Mouse (Mus musculus) left cerebral cortex, adult 2 months (tissue): ENCODE measurements around the gene Rtp3. TPM values are rescaled to one million over a fixed set of nuclear protein-coding genes. Genes with fewer than 3 reads are reported as not detected.

Experiments used
- DNase-seq, 2 experiments: peaks; one replicate each; pipeline ENCODE4 v3.0.0; 2021 to 2022; ENCODE audit warnings: low spot score in 2 of 2, mixed read lengths in 1 of 2; ENCODE audit errors: extremely low spot score in 1 of 2
- H3K27ac ChIP-seq: fragments of 200-600 bp; 2 replicates; pipeline ENCODE4 v1.8.1; 2022
- H3K4me3 ChIP-seq: fragments of 200-600 bp; 2 replicates; pipeline ENCODE4 v1.8.1; 2022
- CTCF ChIP-seq: fragments of 200-600 bp; IDR thresholded peaks from 2 replicates; pipeline ENCODE4 v1.8.1; 2022; ENCODE audit warnings: antibody characterized with exemption, mild to moderate bottlenecking, moderate library complexity
- intact Hi-C: fragments of 180-260 bp; cut with DNase I; formaldehyde crosslinking; loops from one replicate; pipeline ENCODE4 v1.15.1; 2025
- long read RNA-seq, 2 experiments: library from polyadenylated mRNA; stranded (forward); transcript quantifications; one replicate each; pipeline ENCODE4 v2.0.0; 2021; ENCODE audit warnings: borderline mapping rate in 2 of 2
- total RNA-seq, 2 experiments: library from RNA; stranded (reverse); gene quantifications; 2 replicates each; pipeline ENCODE4 v1.2.3; 2021

Rtp3 gene
- total RNA-seq: under 1 TPM; 0.19 to 0.48 TPM
- long read RNA-seq, experiment 1: 0 reads
- long read RNA-seq, experiment 2, partial matches to known transcripts: 0 of 1 reads
- long read RNA-seq, experiment 2, other reads (novel, unspliced or antisense): 1 of 1 reads

GRCm38 (mm10) chr9:110990204-110990603, at the start of gene Rtp3:
Gene Rtp3, minus strand, starts transcription at chr9:110990583.
- TF ChIP-seq CTCF: no peak
- H3K4me3 ChIP-seq: no peak within 1 kb of the TSS
- DNase-seq: no peak
- intact Hi-C loops: no loop called here
- no peak within 1 kb of the TSS for H3K27ac ChIP-seq

GRCm38 (mm10) chr9:111039966-111040365, 49.6 kb upstream of the Rtp3 start:
- intact Hi-C loops: no loop called here
- no peak for DNase-seq

GRCm38 (mm10) chr9:111033717-111034116, 43.3 kb upstream of the Rtp3 start:
- no peak for DNase-seq
- no peak for TF ChIP-seq CTCF
- Histone ChIP-seq H3K27ac (no peak overlapping the region), H3K4me3 (no peak overlapping the region)
- intact Hi-C loops: no loop called here

More at GRCm38 (mm10) chr9:111039966-111040365, 49.6 kb upstream of the Rtp3 start:
- H3K4me3 ChIP-seq: no peak overlapping the region
- no peak for TF ChIP-seq CTCF
- H3K27ac ChIP-seq: no peak overlapping the region

- DNase-seq: no peak
- TF ChIP-seq CTCF: no peak
- Histone ChIP-seq H3K27ac (no peak overlapping the region), H3K4me3 (no peak overlapping the region)
- intact Hi-C loops: no loop called here
Observed at GRCm38 (mm10) chr9:111026791-111027190, 36.4 kb upstream of the Rtp3 start.

- Histone ChIP-seq H3K4me3 (no peak within 1 kb of the TSS), H3K27ac (no peak within 1 kb of the TSS)
- no peak for DNase-seq
- no peak for TF ChIP-seq CTCF
- intact Hi-C loops: no loop called here
Observed at GRCm38 (mm10) chr9:111019022-111019421, 28.6 kb upstream of the Rtp3 start, which contains the start of gene Ltf. Gene Ltf, plus strand, starts transcription at chr9:111019271.

GRCm38 (mm10) chr9:111015658-111016057, 25.3 kb upstream of the Rtp3 start:
- Histone ChIP-seq H3K27ac (no peak overlapping the region), H3K4me3 (no peak overlapping the region)
- no peak for DNase-seq
- intact Hi-C loops: no loop called here
- peak; percentile 6; the same call in 1 of the 2 replicates for TF ChIP-seq CTCF

- Histone ChIP-seq H3K27ac (no peak overlapping the region), H3K4me3 (no peak overlapping the region)
- DNase-seq: no peak
- no peak for TF ChIP-seq CTCF
- intact Hi-C loops: no loop called here
Observed at GRCm38 (mm10) chr9:111012041-111012440, 21.7 kb upstream of the Rtp3 start.

GRCm38 (mm10) chr9:111011550-111011949, 21.2 kb upstream of the Rtp3 start:
- DNase-seq: no peak
- no peak for TF ChIP-seq CTCF
- H3K4me3 ChIP-seq: no peak overlapping the region

GRCm38 (mm10) chr9:111009763-111010162, 19.4 kb upstream of the Rtp3 start:
- Histone ChIP-seq H3K4me3 (no peak overlapping the region), H3K27ac (no peak overlapping the region)
- intact Hi-C loops: no loop called here
- no peak for TF ChIP-seq CTCF
- DNase-seq: no peak

More at GRCm38 (mm10) chr9:111011550-111011949, 21.2 kb upstream of the Rtp3 start:
- intact Hi-C loops: no loop called here
- H3K27ac ChIP-seq: no peak overlapping the region

- intact Hi-C loops: no loop called here
- TF ChIP-seq CTCF: no peak
- Histone ChIP-seq H3K4me3 (no peak overlapping the region), H3K27ac (no peak overlapping the region)
- DNase-seq: no peak
Observed at GRCm38 (mm10) chr9:111006544-111006943, 16.2 kb upstream of the Rtp3 start.

- no peak for DNase-seq
- Histone ChIP-seq H3K27ac (no peak overlapping the region), H3K4me3 (no peak overlapping the region)
- TF ChIP-seq CTCF: no peak
- intact Hi-C loops: no loop called here
Observed at GRCm38 (mm10) chr9:111003279-111003678, 12.9 kb upstream of the Rtp3 start.

- TF ChIP-seq CTCF: no peak
- DNase-seq: no peak
- Histone ChIP-seq H3K4me3 (no peak overlapping the region), H3K27ac (no peak overlapping the region)
- intact Hi-C loops: no loop called here
Observed at GRCm38 (mm10) chr9:111001621-111002020, 11.2 kb upstream of the Rtp3 start.

- no peak for TF ChIP-seq CTCF
- H3K4me3 ChIP-seq: no peak overlapping the region
- intact Hi-C loops: loop anchor here (5.0 kb wide), 1 partner anchor 252 kb away; no protein-coding TSS in a partner anchor
- H3K27ac ChIP-seq: no peak overlapping the region
- DNase-seq: no peak
Observed at GRCm38 (mm10) chr9:110999856-111000255, 9.5 kb upstream of the Rtp3 start.
